Comparison of ENCODE assay signal across 18 mouse cellular contexts in genomic region chr3:30256896-30257295, GRCm38 (mm10).
"Had no signal": no experiment of that assay in that cellular context is flagged by ENCODE, and none has a peak within 500 bp of the region (broad histone marks: within the 10 kb centered on the region; RNA-seq: fewer than 3 reads in every experiment).

No protein-coding gene starts in this region.

- H3K9ac ChIP-seq: liver, embryonic 13.5 days; liver, embryonic 15.5 days; liver, postnatal 0 days; lung, embryonic 15.5 days; midbrain, embryonic 12.5 days; neural tube, embryonic 12.5 days had no signal

- H3K4me3 ChIP-seq: liver, embryonic 13.5 days; liver, embryonic 15.5 days; lung, embryonic 15.5 days; megakaryocyte, embryonic 14.5 days; midbrain, embryonic 12.5 days; neural tube, embryonic 12.5 days had no signal

- H3K27me3 ChIP-seq: liver, embryonic 13.5 days; liver, embryonic 15.5 days; lung, embryonic 15.5 days; megakaryocyte, embryonic 14.5 days; midbrain, embryonic 12.5 days; neural tube, embryonic 12.5 days had no signal

- H3K36me3 ChIP-seq: liver, embryonic 13.5 days; liver, embryonic 15.5 days; lung, embryonic 15.5 days; midbrain, embryonic 12.5 days; neural tube, embryonic 12.5 days had no signal

- DNase-seq: liver, embryonic 13.5 days; liver, postnatal 0 days; lung, adult 2 months; lung, postnatal 14 days; lung, postnatal 36 days; midbrain, embryonic 14.5 days; right cerebral cortex, postnatal 14 days; thymus, adult 18-20 months; thymus, postnatal 14 days; thymus, postnatal 4 days had no signal

- H3K9me3 ChIP-seq: liver, embryonic 13.5 days; liver, embryonic 15.5 days; lung, embryonic 15.5 days; megakaryocyte, embryonic 14.5 days; midbrain, embryonic 12.5 days; neural tube, embryonic 12.5 days had no signal

- ATAC-seq: liver, postnatal 0 days; lung, postnatal 0 days; midbrain, embryonic 16.5 days had no signal

- H3K4me2 ChIP-seq: liver, embryonic 13.5 days; liver, embryonic 15.5 days; lung, embryonic 15.5 days; midbrain, embryonic 12.5 days; neural tube, embryonic 12.5 days had no signal

- H3K27ac ChIP-seq: liver, embryonic 13.5 days; liver, embryonic 15.5 days; lung, embryonic 15.5 days; macrophage; midbrain, embryonic 12.5 days; neural tube, embryonic 12.5 days had no signal

- H3K4me1 ChIP-seq: liver, embryonic 13.5 days; liver, embryonic 15.5 days; megakaryocyte, embryonic 14.5 days; neural tube, embryonic 12.5 days had no signal
